ENCODE assay signal across 8 mouse cellular contexts in the genomic region with DNA sequence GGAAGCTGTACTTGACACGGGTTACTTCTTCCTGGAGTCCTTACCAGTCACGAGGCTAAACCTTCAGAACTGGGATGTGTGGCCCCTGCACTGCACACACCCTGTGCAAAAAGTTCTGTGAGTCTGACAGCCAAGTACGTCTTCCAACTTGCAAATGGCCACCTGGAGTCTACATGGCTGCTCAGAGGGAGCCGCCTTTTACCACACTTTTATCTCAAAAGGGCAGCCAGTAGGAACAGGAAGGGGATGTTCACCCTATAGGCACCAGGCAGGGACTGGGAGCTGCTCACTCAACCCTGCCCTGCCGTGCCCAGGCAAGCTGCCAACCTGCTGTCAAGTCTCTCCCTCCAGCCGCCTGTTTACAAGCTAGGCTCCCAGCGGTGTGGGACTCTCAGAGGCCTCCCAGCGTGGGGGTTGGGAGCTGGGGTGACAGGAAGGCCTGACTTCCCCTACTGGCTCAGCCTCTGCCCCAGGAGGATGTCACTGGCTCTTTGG. TPM values are rescaled to one million over a fixed set of nuclear protein-coding genes. Genes with fewer than 3 reads are reported as not detected.
DNase-seq lines count a peak whose midpoint lies in the region; ATAC-seq and TF ChIP-seq lines count a peak whose summit lies in the region.

A gene (minus strand): TSS at position 171 of the 495 bp plus-strand sequence.

- H3K4me2 ChIP-seq in embryonic facial prominence, embryonic 14.5 days (ENCODE audit: low read depth, low read length): peak within 1 kb of the TSS; percentile 83
- H3K4me2 ChIP-seq in midbrain, embryonic 12.5 days (replicated peaks): peak within 1 kb of the TSS; percentile 94

- no peaks in the 10 kb centered on the region for H3K27me3 ChIP-seq in embryonic facial prominence, embryonic 14.5 days (replicated peaks; ENCODE audit: control insufficient read depth, insufficient read depth, low read length)
- no peaks in the 10 kb centered on the region for H3K27me3 ChIP-seq in limb, embryonic 10.5 days (ENCODE audit: low read depth, poor library complexity, severe bottlenecking)
- H3K27me3 ChIP-seq in midbrain, embryonic 12.5 days: no peaks in the 10 kb centered on the region
- no peaks in the 10 kb centered on the region for H3K27me3 ChIP-seq in spleen, adult 2 months (ENCODE audit: control insufficient read depth, insufficient read depth, low read length)

- peaks cover 14% of the 10 kb centered on the region for H3K36me3 ChIP-seq in embryonic facial prominence, embryonic 14.5 days (ENCODE audit: control insufficient read depth, insufficient read depth, low read length)
- H3K36me3 ChIP-seq in limb, embryonic 10.5 days: peaks cover 20% of the 10 kb centered on the region
- H3K36me3 ChIP-seq in midbrain, embryonic 12.5 days: peaks cover 12% of the 10 kb centered on the region; the same call in 1 of the 2 replicates
- H3K36me3 ChIP-seq in spleen, adult 2 months (ENCODE audit: control insufficient read depth, insufficient read depth, low read length): peaks cover 10% of the 10 kb centered on the region

- H3K9ac ChIP-seq in embryonic facial prominence, embryonic 14.5 days (ENCODE audit: low read depth, low read length): peak within 1 kb of the TSS; percentile 85
- peak within 1 kb of the TSS; percentile 77 for H3K9ac ChIP-seq in midbrain, embryonic 12.5 days (replicated peaks)

- 15% methylated on average over 8 of the region's 8 CpGs for WGBS in embryonic facial prominence, embryonic 14.5 days
- WGBS in limb, embryonic 10.5 days: 35% methylated on average over 8 of the region's 8 CpGs
- 41% methylated on average over 8 of the region's 8 CpGs for WGBS in midbrain, embryonic 12.5 days
- WGBS in spleen, adult 2 months: under 1% methylated on average over 8 of the region's 8 CpGs

- peak within 1 kb of the TSS; percentile 98 for H3K27ac ChIP-seq in embryonic facial prominence, embryonic 14.5 days (replicated peaks; ENCODE audit: low read depth, low read length)
- peak within 1 kb of the TSS; percentile 93 for H3K27ac ChIP-seq in limb, embryonic 10.5 days
- H3K27ac ChIP-seq in midbrain, embryonic 12.5 days (replicated peaks): peak within 1 kb of the TSS; percentile 95
- peak within 1 kb of the TSS; percentile 98 for H3K27ac ChIP-seq in spleen, adult 2 months (ENCODE audit: insufficient read depth, low read length)

- H3K4me1 ChIP-seq in embryonic facial prominence, embryonic 14.5 days (ENCODE audit: control insufficient read depth, insufficient read depth, low read length): peaks cover 41% of the 10 kb centered on the region
- H3K4me1 ChIP-seq in limb, embryonic 10.5 days: peaks cover 65% of the 10 kb centered on the region
- H3K4me1 ChIP-seq in midbrain, embryonic 12.5 days: peaks cover 49% of the 10 kb centered on the region
- H3K4me1 ChIP-seq in spleen, adult 2 months (ENCODE audit: control insufficient read depth, insufficient read depth, insufficient read length): peaks cover 61% of the 10 kb centered on the region

- TF ChIP-seq POLR2A in spleen, adult 2 months (IDR thresholded peaks at IDR 0.05; ENCODE audit: low read depth, low read length): 0 out of 2 replicates have a peak, but pooled peaks have one; percentile 3

- peak; percentile 39 for ATAC-seq in embryonic facial prominence, embryonic 14.5 days (ENCODE audit: low read depth)
- no peak for ATAC-seq in midbrain, embryonic 12.5 days (ENCODE audit: low FRiP score, low read depth)

- H3K4me3 ChIP-seq in embryonic facial prominence, embryonic 14.5 days (ENCODE audit: low read depth, low read length): peak within 1 kb of the TSS; percentile 99
- H3K4me3 ChIP-seq in limb, embryonic 10.5 days: peak within 1 kb of the TSS; percentile 99
- peak within 1 kb of the TSS; percentile 97 for H3K4me3 ChIP-seq in midbrain, embryonic 12.5 days
- peak within 1 kb of the TSS; percentile 65 for H3K4me3 ChIP-seq in spleen, adult 2 months (ENCODE audit: extremely low read depth, insufficient read depth, insufficient read length)

- peak; percentile 94 for DNase-seq in retina, postnatal 1 day
- no peak for DNase-seq in retina, embryonic 14.5 days (ENCODE audit: low spot score)
- peak; percentile 95 for DNase-seq in embryonic facial prominence, embryonic 14.5 days (ENCODE audit: low spot score)
- DNase-seq in heart, adult 18-20 months: peak; percentile 94 to 98
- peak; percentile 95 for DNase-seq in kidney, adult 18-20 months
- no peak for DNase-seq in limb, embryonic 10.5 days (ENCODE audit: low spot score)
- DNase-seq in spleen, adult 2 months (ENCODE audit: low read depth in 1 of 2, low spot score in 2 of 2): peak in 1 of 2 experiments; percentile 92

- H3K9me3 ChIP-seq in embryonic facial prominence, embryonic 14.5 days (ENCODE audit: control insufficient read depth, low read length): no peaks in the 10 kb centered on the region
- no peaks in the 10 kb centered on the region for H3K9me3 ChIP-seq in limb, embryonic 10.5 days (replicated peaks)
- no peaks in the 10 kb centered on the region for H3K9me3 ChIP-seq in midbrain, embryonic 12.5 days

- TF ChIP-seq CTCF in spleen, adult 2 months (IDR thresholded peaks at IDR 0.05; ENCODE audit: extremely low read depth, insufficient read depth, insufficient read length, insufficient replicate concordance): no peak

RNA-seq across cellular contexts. Expression of the gene that starts here (rescaled TPM):
- 84.6 and 86.7 TPM in 2 replicates for polyA plus RNA-seq in embryonic facial prominence, embryonic 14.5 days (2014; fragmentation: Nextera tagmentation; extraction: Ambion mirVana)
- total RNA-seq in heart, adult 18-20 months (2021): 100 to 1,000 TPM; 185 to 204 TPM
- 137 and 153 TPM in 2 replicates for polyA plus RNA-seq in limb, embryonic 10.5 days (2016; fragmentation: Nextera tagmentation; extraction: Ambion mirVana)
- 83.6 and 86.5 TPM in 2 replicates for polyA plus RNA-seq in midbrain, embryonic 12.5 days (2016; fragmentation: Nextera tagmentation; extraction: Ambion mirVana)
- 351 and 533 TPM in 2 replicates for polyA plus RNA-seq in spleen, adult 2 months (2012; rRNA removed)

Comparison
In these comparisons a context has a peak if more than half of its experiments do, and no peak if none do; other contexts are left out.
1. DNase-seq: peak in retina, postnatal 1 day (single experiment), embryonic facial prominence, embryonic 14.5 days (single experiment), heart, adult 18-20 months (2 of 2) and kidney, adult 18-20 months (single experiment); none in retina, embryonic 14.5 days (single experiment) and limb, embryonic 10.5 days (single experiment).
2. Peak in every context shown above with its lines, with median percentiles within 50 percentile points of each other: H3K27ac ChIP-seq and H3K4me3 ChIP-seq.